Mouse (Mus musculus): ENCODE data around the gene Klf13. TPM values are rescaled to one million over a fixed set of nuclear protein-coding genes. Genes with fewer than 3 reads are reported as not detected.
A peak's percentile ranks its signal among the peaks of the same experiment; 100 is the strongest.

Klf13 gene
- polyA plus RNA-seq, 1 experiment, result 20.1 TPM

GRCm38 (mm10) chr7:63927121-63927520, 11.6 kb downstream of the Klf13 start:
- Histone ChIP-seq H3K36me3 (ENCODE audit: control insufficient read depth, insufficient read depth) (no peaks in the 10 kb centered on the region), H3K4me3 (ENCODE audit: insufficient read depth, poor library complexity, severe bottlenecking) (no peak overlapping the region), H3K79me2 (ENCODE audit: control insufficient read depth, insufficient read depth) (peaks cover 96% of the 10 kb centered on the region), H3K27me3 (ENCODE audit: control insufficient read depth, insufficient read depth, insufficient read length) (no peaks in the 10 kb centered on the region), H3K79me3 (ENCODE audit: low read depth) (peaks cover 83% of the 10 kb centered on the region), H3ac (ENCODE audit: control insufficient read depth, insufficient read length, low read depth) (no peak overlapping the region)
- TF ChIP-seq MAX (IDR thresholded peaks at IDR 0.05) (no peak), MYOG (IDR thresholded peaks at IDR 0.05; ENCODE audit: control insufficient read depth, extremely low read depth, insufficient read length) (no peak), MYOD1 (IDR thresholded peaks at IDR 0.05; ENCODE audit: control insufficient read depth, insufficient read length, low read depth) (no peak), CTCF (IDR thresholded peaks at IDR 0.05; ENCODE audit: control insufficient read depth, insufficient read depth, insufficient read length) (no peak), CEBPB (IDR thresholded peaks at IDR 0.05; ENCODE audit: low read depth) (no peak), FOSL1 (IDR thresholded peaks at IDR 0.05; ENCODE audit: insufficient read depth, low read length, poor library complexity, severe bottlenecking) (no peak), USF1 (IDR thresholded peaks at IDR 0.05; ENCODE audit: low read depth) (no peak)

DNA sequence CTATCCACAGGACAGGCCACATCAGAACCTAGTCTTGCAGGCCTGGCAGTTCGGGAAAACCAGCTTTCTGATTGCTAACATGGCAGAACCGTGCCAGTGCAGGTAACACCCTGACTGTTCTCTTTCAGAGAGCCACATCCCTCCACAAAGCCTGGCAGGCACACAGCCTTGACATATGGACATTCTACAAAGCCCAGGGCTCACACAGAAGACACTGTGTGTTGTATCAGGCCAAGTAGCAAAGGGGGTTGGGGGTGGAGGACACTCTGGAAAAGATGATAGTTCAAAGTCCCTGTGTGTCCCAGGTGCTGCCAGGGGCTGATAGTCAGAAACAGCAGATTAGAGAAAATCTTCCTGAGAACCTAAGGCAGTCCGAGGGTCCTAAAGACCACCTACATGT, 12.2 kb downstream of the Klf13 start:
- Histone ChIP-seq H3K36me3 (ENCODE audit: control insufficient read depth, insufficient read depth) (no peaks in the 10 kb centered on the region), H3K79me3 (ENCODE audit: low read depth) (peaks cover 84% of the 10 kb centered on the region), H3K27me3 (ENCODE audit: control insufficient read depth, insufficient read depth, insufficient read length) (no peaks in the 10 kb centered on the region), H3K4me3 (ENCODE audit: insufficient read depth, poor library complexity, severe bottlenecking) (no peak overlapping the region), H3K79me2 (ENCODE audit: control insufficient read depth, insufficient read depth) (peaks cover 96% of the 10 kb centered on the region), H3ac (ENCODE audit: control insufficient read depth, insufficient read length, low read depth) (no peak overlapping the region)
- TF ChIP-seq CTCF (IDR thresholded peaks at IDR 0.05; ENCODE audit: control insufficient read depth, insufficient read depth, insufficient read length), result no peak
- no peak for TF ChIP-seq USF1 (IDR thresholded peaks at IDR 0.05; ENCODE audit: low read depth)
- no peak for TF ChIP-seq CEBPB (IDR thresholded peaks at IDR 0.05; ENCODE audit: low read depth)
- TF ChIP-seq MYOD1 (IDR thresholded peaks at IDR 0.05; ENCODE audit: control insufficient read depth, insufficient read length, low read depth), result no peak
- no peak for TF ChIP-seq FOSL1 (IDR thresholded peaks at IDR 0.05; ENCODE audit: insufficient read depth, low read length, poor library complexity, severe bottlenecking)
- no peak for TF ChIP-seq MYOG (IDR thresholded peaks at IDR 0.05; ENCODE audit: control insufficient read depth, extremely low read depth, insufficient read length)
- TF ChIP-seq MAX (IDR thresholded peaks at IDR 0.05), result no peak

- H3K36me3 ChIP-seq (ENCODE audit: control insufficient read depth, insufficient read depth), result no peaks in the 10 kb centered on the region
- H3K79me2 ChIP-seq (ENCODE audit: control insufficient read depth, insufficient read depth), result peaks cover 96% of the 10 kb centered on the region
- no peaks in the 10 kb centered on the region for H3K27me3 ChIP-seq (ENCODE audit: control insufficient read depth, insufficient read depth, insufficient read length)
- H3K4me3 ChIP-seq (ENCODE audit: insufficient read depth, poor library complexity, severe bottlenecking), result peak overlapping the region; percentile 7
- peak overlapping the region; percentile 52 for H3ac ChIP-seq (ENCODE audit: control insufficient read depth, insufficient read length, low read depth)
- peaks cover 85% of the 10 kb centered on the region for H3K79me3 ChIP-seq (ENCODE audit: low read depth)
- no peak for TF ChIP-seq FOSL1 (IDR thresholded peaks at IDR 0.05; ENCODE audit: insufficient read depth, low read length, poor library complexity, severe bottlenecking)
- no peak for TF ChIP-seq CTCF (IDR thresholded peaks at IDR 0.05; ENCODE audit: control insufficient read depth, insufficient read depth, insufficient read length)
- TF ChIP-seq CEBPB (IDR thresholded peaks at IDR 0.05; ENCODE audit: low read depth), result no peak
- no peak for TF ChIP-seq USF1 (IDR thresholded peaks at IDR 0.05; ENCODE audit: low read depth)
- TF ChIP-seq MAX (IDR thresholded peaks at IDR 0.05), result no peak
- TF ChIP-seq MYOG (IDR thresholded peaks at IDR 0.05; ENCODE audit: control insufficient read depth, extremely low read depth, insufficient read length), result no peak
- no peak for TF ChIP-seq MYOD1 (IDR thresholded peaks at IDR 0.05; ENCODE audit: control insufficient read depth, insufficient read length, low read depth)
These were observed 13.0 kb downstream of the Klf13 start for GRCm38 (mm10) chr7:63925413-63926360.

- peaks cover 85% of the 10 kb centered on the region for H3K79me3 ChIP-seq (ENCODE audit: low read depth)
- H3K27me3 ChIP-seq (ENCODE audit: control insufficient read depth, insufficient read depth, insufficient read length), result no peaks in the 10 kb centered on the region
- peak overlapping the region; percentile 11 for H3K4me3 ChIP-seq (ENCODE audit: insufficient read depth, poor library complexity, severe bottlenecking)
- H3K36me3 ChIP-seq (ENCODE audit: control insufficient read depth, insufficient read depth), result no peaks in the 10 kb centered on the region
- TF ChIP-seq CEBPB (IDR thresholded peaks at IDR 0.05; ENCODE audit: low read depth), result peak; percentile 0
- peak; percentile 65 for TF ChIP-seq MYOD1 (IDR thresholded peaks at IDR 0.05; ENCODE audit: control insufficient read depth, insufficient read length, low read depth)
- no peak for TF ChIP-seq MYOG (IDR thresholded peaks at IDR 0.05; ENCODE audit: control insufficient read depth, extremely low read depth, insufficient read length)
- peak overlapping the region; percentile 45 for H3ac ChIP-seq (ENCODE audit: control insufficient read depth, insufficient read length, low read depth)
- H3K79me2 ChIP-seq (ENCODE audit: control insufficient read depth, insufficient read depth), result peaks cover 96% of the 10 kb centered on the region
These were observed 13.8 kb downstream of the Klf13 start for GRCm38 (mm10) chr7:63924747-63925412.

- H3K79me3 ChIP-seq (ENCODE audit: low read depth), result peaks cover 85% of the 10 kb centered on the region
- no peaks in the 10 kb centered on the region for H3K36me3 ChIP-seq (ENCODE audit: control insufficient read depth, insufficient read depth)
- H3K79me2 ChIP-seq (ENCODE audit: control insufficient read depth, insufficient read depth), result peaks cover 96% of the 10 kb centered on the region
- H3K27me3 ChIP-seq (ENCODE audit: control insufficient read depth, insufficient read depth, insufficient read length), result no peaks in the 10 kb centered on the region
- no peak overlapping the region for H3ac ChIP-seq (ENCODE audit: control insufficient read depth, insufficient read length, low read depth)
- H3K4me3 ChIP-seq (ENCODE audit: insufficient read depth, poor library complexity, severe bottlenecking), result no peak overlapping the region
- TF ChIP-seq MAX (IDR thresholded peaks at IDR 0.05) (no peak), USF1 (IDR thresholded peaks at IDR 0.05; ENCODE audit: low read depth) (no peak), CTCF (IDR thresholded peaks at IDR 0.05; ENCODE audit: control insufficient read depth, insufficient read depth, insufficient read length) (no peak), MYOD1 (IDR thresholded peaks at IDR 0.05; ENCODE audit: control insufficient read depth, insufficient read length, low read depth) (no peak), FOSL1 (IDR thresholded peaks at IDR 0.05; ENCODE audit: insufficient read depth, low read length, poor library complexity, severe bottlenecking) (no peak), MYOG (IDR thresholded peaks at IDR 0.05; ENCODE audit: control insufficient read depth, extremely low read depth, insufficient read length) (no peak), CEBPB (IDR thresholded peaks at IDR 0.05; ENCODE audit: low read depth) (no peak)
These were observed 14.6 kb downstream of the Klf13 start for GRCm38 (mm10) chr7:63924151-63924550.
